Mouse (Mus musculus) forebrain, embryonic 11.5 days (tissue): ENCODE data around the gene Car12. TPM values are rescaled to one million over a fixed set of nuclear protein-coding genes. Genes with fewer than 3 reads are reported as not detected.
"Not testable (repeated sequence)": the region's sequence is repeated elsewhere in the genome, so short reads cannot be mapped to it uniquely, and the experiment has no call there.

Experiments
- ATAC-seq: fragments of 200-750 bp; cut with Nextera tagmentation; replicated peaks from 2 replicates; pipeline ENCODE4 v1.8.0; 2017; ENCODE audit warnings: moderate TSS enrichment; ENCODE audit not compliant: low FRiP score
- DNase-seq: peaks from one replicate; pipeline ENCODE4 v3.0.0-alpha.2; 2017; ENCODE audit warnings: low spot score
- H3K27ac ChIP-seq: fragments of 300-500 bp; sonication (generic); 2 replicates; pipeline ENCODE4 v1.5.1; 2014; ENCODE audit warnings: low read depth, low read length
- H3K27me3 ChIP-seq: fragments of 300-500 bp; sonication (generic); 2 replicates; pipeline ENCODE4 v1.6.1; 2014; ENCODE audit warnings: mild to moderate bottlenecking, low read length, mixed read lengths; ENCODE audit not compliant: control insufficient read depth, insufficient read depth
- H3K36me3 ChIP-seq: fragments of 300-500 bp; sonication (generic); 2 replicates; pipeline ENCODE4 v1.6.1; 2014; ENCODE audit warnings: mild to moderate bottlenecking, low read length, moderate library complexity, mixed read lengths; ENCODE audit not compliant: control insufficient read depth, insufficient read depth
- H3K4me1 ChIP-seq: fragments of 300-500 bp; sonication (generic); replicated peaks from 2 replicates; pipeline ENCODE4 v1.6.1; 2014; ENCODE audit warnings: low read length, mixed read lengths; ENCODE audit not compliant: control insufficient read depth, insufficient read depth
- H3K4me2 ChIP-seq: fragments of 300-500 bp; sonication (generic); 2 replicates; pipeline ENCODE4 v1.6.1; 2014; ENCODE audit warnings: low read depth, mild to moderate bottlenecking, low read length, moderate library complexity, mixed read lengths; ENCODE audit not compliant: severe bottlenecking
- H3K4me3 ChIP-seq: fragments of 300-500 bp; sonication (generic); 2 replicates; pipeline ENCODE4 v1.5.1; 2014; ENCODE audit warnings: low read depth, low read length
- H3K9ac ChIP-seq: fragments of 300-500 bp; sonication (generic); 2 replicates; pipeline ENCODE4 v1.6.1; 2014; ENCODE audit warnings: low read length
- H3K9me3 ChIP-seq: fragments of 300-500 bp; sonication (generic); 2 replicates; pipeline ENCODE4 v1.6.1; 2016; ENCODE audit warnings: low read length, mixed read lengths; ENCODE audit not compliant: control insufficient read depth
- WGBS: fragments of 180-500 bp; shearing (Covaris S2); extraction: QIAGEN DNeasy Blood & Tissue Kit; methylation state at CpG from one replicate; pipeline ENCODE4 v1.1.7; 2014; 5-methylcytosine and 5-hydroxymethylcytosine counted together
- polyA plus RNA-seq: library from polyadenylated mRNA; unstranded; fragments of >200 nt; fragmentation: Nextera tagmentation; extraction: Ambion mirVana; gene quantifications from 2 replicates; pipeline ENCODE4 v1.2.1, GENCODE M21; 2014

The Car12 gene
- polyA plus RNA-seq, 1 experiment from 2014 or later: 1.1 TPM

DNA sequence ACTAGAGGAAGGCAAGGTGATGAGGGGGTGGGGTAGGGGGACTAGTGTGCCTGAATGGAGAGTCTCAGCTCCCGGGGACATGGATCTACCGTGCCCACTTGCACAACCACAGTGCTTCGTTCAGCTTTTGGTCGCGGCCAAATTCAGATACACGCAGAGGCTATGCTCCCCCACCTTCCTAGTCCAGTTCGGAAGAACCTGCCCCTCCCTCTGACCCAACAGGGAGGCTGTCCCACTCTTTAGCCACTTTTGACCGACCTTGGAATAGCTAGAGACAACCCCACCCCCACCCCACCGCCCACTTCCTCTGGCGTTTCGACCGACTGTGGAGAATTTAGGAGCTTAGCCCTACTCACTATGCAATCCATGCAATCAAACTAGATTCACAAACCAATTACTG is 88.5 kb downstream of the Car12 start:
- H3K9me3 ChIP-seq: no peaks in the 10 kb centered on the region
- H3K4me2 ChIP-seq: no peak overlapping the region
- DNase-seq: no peak
- ATAC-seq: no peak
- H3K4me3 ChIP-seq: no peak overlapping the region
- no peaks in the 10 kb centered on the region for H3K4me1 ChIP-seq
- peaks cover 6% of the 10 kb centered on the region; the same call in 1 of the 2 replicates for H3K27me3 ChIP-seq
- WGBS: 56% methylated on average over 12 of the region's 12 CpGs
- no peaks in the 10 kb centered on the region for H3K36me3 ChIP-seq
- H3K27ac ChIP-seq: no peak overlapping the region
- H3K9ac ChIP-seq: no peak overlapping the region

DNA sequence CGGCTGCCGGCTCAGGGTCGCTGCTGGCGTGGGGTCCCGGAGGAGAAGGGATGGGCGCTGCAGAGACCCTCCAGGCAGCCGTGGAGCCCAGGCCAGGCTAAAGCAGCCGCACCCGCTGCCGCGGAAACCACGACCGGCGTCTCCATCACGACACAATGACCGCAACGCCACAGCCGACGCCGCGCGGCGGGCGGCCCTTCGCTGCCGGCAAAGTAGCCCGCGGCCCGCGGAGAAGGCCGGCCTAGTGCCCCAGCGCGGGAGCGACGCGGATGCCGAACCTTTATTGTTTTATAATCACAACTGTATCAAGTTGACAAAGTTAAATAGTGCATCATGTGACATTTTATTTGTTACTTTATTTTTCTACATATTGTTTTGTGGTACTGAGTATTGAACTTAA is 92.5 kb downstream of the Car12 start:
- peak overlapping the region; percentile 24 for H3K4me3 ChIP-seq
- peak overlapping the region; percentile 36; the same call in 1 of the 2 replicates for H3K4me2 ChIP-seq
- under 1% methylated on average over 30 of the region's 37 CpGs for WGBS
- not testable (repeated sequence) for H3K4me1 ChIP-seq, H3K27me3 ChIP-seq, H3K36me3 ChIP-seq, H3K27ac ChIP-seq, H3K9me3 ChIP-seq, ATAC-seq
- H3K9ac ChIP-seq: peak overlapping the region; percentile 50
- peak; percentile 69 for DNase-seq

DNA sequence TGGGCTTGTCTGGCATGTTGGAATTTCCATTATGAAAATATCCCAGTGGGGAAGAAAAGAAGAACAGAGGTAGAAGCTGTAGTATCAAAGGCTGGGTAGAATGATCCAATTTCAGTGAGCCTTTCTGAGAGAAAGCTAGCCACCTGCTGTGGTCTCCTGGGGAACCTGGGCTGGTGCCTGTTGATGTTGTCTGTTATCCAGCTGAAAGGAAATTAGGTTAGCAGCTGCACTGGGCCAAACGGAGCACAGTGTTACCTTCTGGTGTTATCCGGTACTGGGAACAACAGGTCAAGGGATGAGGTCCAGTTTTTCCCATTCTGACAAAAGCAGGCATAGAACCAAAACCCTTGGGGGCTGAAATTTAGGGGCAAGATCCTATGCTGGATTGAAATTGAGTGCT is 99.9 kb downstream of the Car12 start:
- WGBS: 3% methylated on average over 2 of the region's 2 CpGs

More for the DNA sequence above, 99.9 kb downstream of the Car12 start:
- Histone ChIP-seq H3K9me3 (no peaks in the 10 kb centered on the region), H3K4me3 (no peak overlapping the region), H3K36me3 (no peaks in the 10 kb centered on the region), H3K4me2 (no peak overlapping the region), H3K27me3 (no peaks in the 10 kb centered on the region), H3K4me1 (no peaks in the 10 kb centered on the region), H3K27ac (no peak overlapping the region), H3K9ac (no peak overlapping the region)
- ATAC-seq: no peak
- no peak for DNase-seq

Other genes starting within 250 kb of the Car12 start
- gene Fbxl22, start 199.1 kb upstream of the Car12 start, polyA plus RNA-seq: 2.5 and 3.0 TPM in 2 replicates
- 92.4 and 99.8 TPM in 2 replicates for gene Usp3, start 120.5 kb upstream of the Car12 start, polyA plus RNA-seq
- gene Aph1b, start 81.8 kb downstream of the Car12 start, polyA plus RNA-seq: 16.1 and 17.6 TPM in 2 replicates
- 0.21 and 0.25 TPM in 2 replicates for gene Gm10647, start 83.4 kb downstream of the Car12 start, polyA plus RNA-seq
- 2.2 and 3.2 TPM in 2 replicates for gene Aph1c, start 121.0 kb downstream of the Car12 start, polyA plus RNA-seq
- gene Rab8b, start 206.0 kb downstream of the Car12 start, polyA plus RNA-seq: 44.1 and 51.7 TPM in 2 replicates
- gene Rps27l, start 232.4 kb downstream of the Car12 start, polyA plus RNA-seq: 624 and 676 TPM in 2 replicates